Mouse (Mus musculus): ENCODE measurements around the gene Mex3d.
"Not testable (repeated sequence)": the region's sequence is repeated elsewhere in the genome, so short reads cannot be mapped to it uniquely, and the experiment has no call there.

The Mex3d gene

GRCm38 (mm10) chr10:80356737-80357136 is 30.7 kb downstream of the Mex3d start:
- in situ Hi-C loops (cut with MboI, MseI) = no loop called here

- in situ Hi-C loops (cut with MboI, MseI) = no loop called here
Measured at GRCm38 (mm10) chr10:80356001-80356682, 31.3 kb downstream of the Mex3d start, which contains the start of gene Plk5. Gene Plk5 (plus strand): TSS chr10:80356459.

DNA sequence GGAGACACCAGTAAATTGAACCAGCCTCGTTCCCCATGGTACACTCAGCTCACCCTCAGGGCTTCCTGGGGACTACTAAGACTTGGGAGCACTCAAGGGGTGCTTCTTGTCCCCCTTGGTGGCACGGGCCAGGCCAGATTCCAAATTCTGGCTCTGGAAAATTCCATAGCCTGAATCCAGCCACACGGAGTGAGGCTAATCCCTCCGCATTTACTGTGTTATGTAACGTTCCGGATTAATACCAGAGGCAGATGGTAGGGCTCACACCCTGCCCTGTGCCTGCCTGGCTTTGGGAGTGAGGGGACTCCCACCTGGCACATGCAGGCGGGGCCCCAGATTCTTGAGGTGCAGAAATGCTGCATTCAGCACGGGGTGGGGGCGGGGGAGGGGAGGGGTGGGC is 32.0 kb downstream of the Mex3d start:
- in situ Hi-C loops (cut with MboI, MseI) = no loop called here

- in situ Hi-C loops (cut with MboI, MseI) = no loop called here
Measured at GRCm38 (mm10) chr10:80352727-80353126, 34.7 kb downstream of the Mex3d start.

DNA sequence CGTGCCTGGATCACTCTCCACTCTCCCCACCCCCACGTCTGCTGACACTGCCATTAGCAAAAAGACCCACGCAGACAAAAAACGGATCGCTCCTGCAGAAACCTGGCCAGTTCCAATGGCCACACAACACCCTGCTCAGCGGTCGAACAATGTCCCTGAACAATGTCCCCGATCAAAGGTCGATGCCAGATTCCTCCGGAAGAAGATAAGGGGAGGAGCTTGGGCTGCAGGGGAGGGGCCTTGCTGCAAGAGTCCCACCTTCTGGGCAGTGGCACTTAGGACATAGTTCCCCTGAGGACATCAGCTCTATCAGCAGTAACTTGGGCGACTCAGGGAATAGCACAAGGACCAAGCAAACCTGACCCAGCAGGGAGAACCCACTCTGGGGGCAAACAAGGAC is 35.6 kb downstream of the Mex3d start:
- in situ Hi-C loops (cut with MboI, MseI) = no loop called here

DNA sequence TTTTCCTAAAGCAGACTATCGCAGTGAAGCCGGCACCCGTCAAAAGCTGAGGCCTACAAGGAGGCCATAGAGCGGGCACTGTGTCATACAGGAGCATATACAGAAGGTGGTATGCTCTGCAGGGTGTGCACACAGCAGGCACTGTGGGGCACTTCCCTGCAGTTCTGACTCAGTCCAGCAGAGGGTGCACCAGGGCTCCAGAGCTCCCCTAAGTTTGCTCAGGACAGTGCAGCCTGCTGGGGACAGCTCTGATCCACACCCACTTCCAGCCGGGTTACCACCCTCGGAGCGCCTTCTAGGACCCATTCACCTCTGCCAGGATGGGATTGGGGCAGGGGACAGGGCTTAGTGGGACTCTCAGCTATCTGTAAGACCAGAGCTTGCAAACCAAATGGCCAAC is 37.2 kb downstream of the Mex3d start:
- in situ Hi-C loops (cut with MboI, MseI) = no loop called here

- in situ Hi-C loops (cut with MboI, MseI) = no loop called here
Measured at GRCm38 (mm10) chr10:80348981-80349380, 38.5 kb downstream of the Mex3d start.

DNA sequence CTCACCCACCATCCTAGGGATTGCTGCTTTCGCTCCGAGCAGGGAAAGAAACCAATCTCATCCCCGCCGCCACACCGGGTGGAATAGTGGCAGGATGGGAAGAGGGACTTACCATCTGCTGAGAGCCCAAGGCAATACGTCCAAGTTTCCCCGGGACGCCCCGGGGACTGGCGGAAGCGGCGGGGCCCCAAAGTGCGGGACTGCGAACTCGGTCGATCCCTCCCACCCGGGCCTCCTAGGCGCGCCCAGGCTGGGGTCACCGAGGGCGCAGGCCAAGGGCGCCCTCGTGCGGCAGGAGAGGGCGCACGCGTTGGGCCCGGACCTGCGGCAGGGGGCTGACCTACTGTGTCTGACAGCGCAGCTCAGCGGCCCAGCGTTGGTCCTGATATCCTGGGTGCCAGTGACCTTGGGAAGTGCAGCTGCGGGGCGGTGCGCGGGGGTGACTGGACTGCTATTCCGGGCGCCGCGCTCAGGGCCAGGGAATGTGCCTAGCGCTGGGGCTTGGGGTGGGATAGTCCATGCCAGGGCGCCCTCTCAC is 39.1 kb downstream of the Mex3d start, which contains the start of gene Adamtsl5:
TSS of gene Adamtsl5 (minus strand) at position 169 of the 538 bp plus-strand sequence.
- in situ Hi-C loops (cut with MboI, MseI) = no loop called here

DNA sequence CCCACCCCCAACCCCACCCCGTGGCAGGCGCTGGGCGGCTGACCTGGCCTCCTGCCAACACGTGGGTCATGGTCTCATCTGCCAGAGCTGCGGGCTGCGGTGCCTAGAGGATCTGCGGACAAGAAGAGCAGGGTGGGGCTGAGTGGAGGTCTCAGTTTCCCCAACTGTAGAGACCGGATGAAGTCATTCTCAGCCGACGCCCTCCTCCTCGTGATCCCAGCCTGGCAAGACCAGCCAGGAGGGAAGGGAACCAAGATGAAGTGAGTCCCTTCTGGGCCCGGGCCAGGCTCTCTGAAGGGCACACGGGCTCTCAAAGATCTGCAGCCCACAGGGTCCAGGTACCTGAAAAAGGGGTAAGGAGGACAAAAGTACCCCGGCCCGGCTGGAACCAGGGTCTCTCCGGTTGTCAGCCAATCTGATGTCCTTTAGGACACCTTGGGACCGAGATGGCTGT is 39.9 kb downstream of the Mex3d start:
- in situ Hi-C loops (cut with MboI, MseI) = no loop called here

GRCm38 (mm10) chr10:80345929-80346328 is 41.5 kb downstream of the Mex3d start:
- in situ Hi-C loops (cut with MboI, MseI) = not testable (repeated sequence)

DNA sequence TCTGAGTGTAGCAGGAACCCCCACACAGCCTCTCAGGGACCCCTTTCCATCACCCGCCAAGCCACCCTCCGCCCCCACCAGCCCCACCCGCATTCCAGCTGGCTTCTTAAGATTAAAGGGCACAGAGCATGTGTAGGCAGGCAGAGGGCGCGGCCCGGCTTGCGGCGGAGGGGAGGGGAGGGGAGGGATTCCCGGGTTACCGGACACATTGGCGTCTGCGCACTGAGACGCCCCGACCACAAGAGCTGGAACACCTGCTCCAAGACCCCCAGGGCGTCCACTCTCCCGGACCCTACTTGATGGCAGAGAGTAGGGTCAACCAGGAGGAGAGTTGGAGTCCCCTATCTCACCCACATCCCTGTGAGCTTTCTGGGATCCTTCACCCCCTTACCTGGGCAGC is 42.3 kb downstream of the Mex3d start:
- in situ Hi-C loops (cut with MboI, MseI) = no loop called here

GRCm38 (mm10) chr10:80344131-80344661 is 43.3 kb downstream of the Mex3d start:
- in situ Hi-C loops (cut with MboI, MseI) = no loop called here

- in situ Hi-C loops (cut with MboI, MseI) = no loop called here
Measured at GRCm38 (mm10) chr10:80343425-80343895, 44.0 kb downstream of the Mex3d start.

- in situ Hi-C loops (cut with MboI, MseI) = no loop called here
Measured at GRCm38 (mm10) chr10:80342749-80343424, 44.6 kb downstream of the Mex3d start.

GRCm38 (mm10) chr10:80342305-80342748 is 45.1 kb downstream of the Mex3d start:
- in situ Hi-C loops (cut with MboI, MseI) = no loop called here

- in situ Hi-C loops (cut with MboI, MseI) = no loop called here
Measured at GRCm38 (mm10) chr10:80341491-80342304, 45.8 kb downstream of the Mex3d start.

- in situ Hi-C loops (cut with MboI, MseI) = no loop called here
Measured at GRCm38 (mm10) chr10:80341026-80341425, 46.4 kb downstream of the Mex3d start.

- in situ Hi-C loops (cut with MboI, MseI) = no loop called here
Measured at GRCm38 (mm10) chr10:80339941-80340750, 47.3 kb downstream of the Mex3d start.

DNA sequence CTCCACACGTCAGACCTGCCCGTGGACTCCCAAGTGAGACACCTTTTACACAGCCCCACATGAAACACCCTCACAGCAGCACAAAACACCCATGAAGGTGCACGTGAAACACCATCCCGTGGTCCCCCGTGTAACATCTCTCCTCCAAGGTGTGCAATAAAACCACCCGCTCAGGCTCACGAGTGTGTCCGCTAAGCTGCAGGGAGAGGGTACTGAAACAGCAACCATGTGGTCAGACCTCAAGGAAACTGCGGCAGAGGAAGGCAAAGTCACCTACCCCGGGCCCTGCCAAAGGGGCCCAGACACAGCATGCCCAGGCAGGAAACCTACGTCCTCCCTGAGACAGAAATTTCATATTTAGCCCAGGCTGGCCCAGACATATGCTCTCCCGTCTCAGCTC is 51.2 kb downstream of the Mex3d start:
- in situ Hi-C loops (cut with MboI, MseI) = no loop called here

DNA sequence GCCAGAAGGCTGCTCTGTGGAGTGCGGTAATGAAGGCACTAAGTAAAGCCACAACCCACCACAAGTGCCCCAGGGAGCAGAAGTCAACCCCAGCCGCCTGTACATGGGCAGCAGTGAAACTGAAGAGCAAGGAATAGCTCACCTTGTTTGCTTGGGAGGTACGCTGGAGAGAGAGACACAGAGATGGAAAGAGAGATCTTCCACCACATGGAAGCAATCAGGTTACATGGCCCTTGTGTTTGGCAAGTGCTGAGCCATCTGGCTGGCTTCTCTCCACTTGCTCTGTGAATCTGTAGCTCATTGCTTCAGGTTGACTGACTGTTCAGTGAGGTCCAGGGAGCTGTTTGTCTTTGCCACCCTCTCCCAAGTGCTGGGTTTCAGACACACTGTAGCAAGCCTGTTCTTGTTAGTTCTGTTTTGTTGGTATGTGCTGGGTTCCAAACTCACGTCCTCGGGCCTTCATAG is 54.9 kb downstream of the Mex3d start:
- in situ Hi-C loops (cut with MboI, MseI) = no loop called here
